Mouse (Mus musculus) heart, postnatal 0 days (tissue): ENCODE measurements at regions not wholly inside any gene's neighbourhood (a gene's known extent, or its start where the extent isn't known, plus 50 kb on each side); places are given as distances from the start of the nearest gene placed in this dataset.

Source experiments
- CTCF ChIP-seq: IDR thresholded peaks from 2 replicates; pipeline ENCODE4 v1.5.1; 2016; ENCODE audit warnings: antibody characterized with exemption, control low read depth, low read depth
- EP300 ChIP-seq: IDR thresholded peaks from 2 replicates; pipeline ENCODE4 v1.6.1; 2016; ENCODE audit warnings: antibody characterized with exemption, low read depth

GRCm38 (mm10) chr15:67040229-67040628, 539.5 kb upstream of the Lrrc6 start:
- TF ChIP-seq CTCF (no peak), EP300 (no peak)
